Mouse (Mus musculus) heart, embryonic 10.5 days (tissue): Measurements from ENCODE around the gene Esr1. TPM values are rescaled to one million over a fixed set of nuclear protein-coding genes. Genes with fewer than 3 reads are reported as not detected.

Experiments used
- DNase-seq: peaks from one replicate; pipeline ENCODE4 v3.0.0-alpha.2; 2017; ENCODE audit warnings: low spot score
- H3K27ac ChIP-seq: fragments of 300-500 bp; sonication (generic); 2 replicates; pipeline ENCODE4 v1.5.1; 2016; ENCODE audit warnings: mild to moderate bottlenecking
- H3K27me3 ChIP-seq: fragments of 300-500 bp; sonication (generic); 2 replicates; pipeline ENCODE4 v1.6.1; 2016; ENCODE audit warnings: mild to moderate bottlenecking; ENCODE audit not compliant: poor library complexity, insufficient read depth, severe bottlenecking
- H3K36me3 ChIP-seq: fragments of 300-500 bp; sonication (generic); 2 replicates; pipeline ENCODE4 v1.6.1; 2016; ENCODE audit warnings: mild to moderate bottlenecking, moderate library complexity
- H3K4me1 ChIP-seq: fragments of 300-500 bp; sonication (generic); 2 replicates; pipeline ENCODE4 v1.6.1; 2016; ENCODE audit warnings: mild to moderate bottlenecking
- H3K4me3 ChIP-seq: fragments of 300-500 bp; sonication (generic); 2 replicates; pipeline ENCODE4 v1.5.1; 2016; ENCODE audit warnings: mild to moderate bottlenecking, moderate library complexity
- H3K9me3 ChIP-seq: fragments of 300-500 bp; sonication (generic); 2 replicates; pipeline ENCODE4 v1.6.1; 2016; ENCODE audit warnings: mild to moderate bottlenecking, moderate library complexity
- WGBS: fragments of 180-500 bp; shearing (Covaris S2); methylation state at CpG from one replicate; pipeline ENCODE4 v1.1.7; 2016; 5-methylcytosine and 5-hydroxymethylcytosine counted together
- polyA plus RNA-seq: library from polyadenylated mRNA; unstranded; fragments of >200 nt; fragmentation: Nextera tagmentation; extraction: Ambion mirVana; gene quantifications from 2 replicates; pipeline ENCODE4 v1.2.1, GENCODE M21; 2016

Esr1 gene
- polyA plus RNA-seq, 1 experiment from 2014 or later = 0.68 TPM

- H3K27ac ChIP-seq = no peak overlapping the region
- H3K4me1 ChIP-seq = no peaks in the 10 kb centered on the region
- no peaks in the 10 kb centered on the region for H3K9me3 ChIP-seq
- no peaks in the 10 kb centered on the region for H3K27me3 ChIP-seq
- DNase-seq = no peak
- 59% methylated on average over 6 of the region's 6 CpGs for WGBS
- H3K36me3 ChIP-seq = no peaks in the 10 kb centered on the region
- no peak overlapping the region for H3K4me3 ChIP-seq
Observed at GRCm38 (mm10) chr10:4625300-4625699, 13.9 kb downstream of the Esr1 start.

- WGBS = 82% methylated on average over 7 of the region's 7 CpGs
- Histone ChIP-seq H3K27ac (no peak overlapping the region), H3K4me3 (no peak overlapping the region), H3K4me1 (no peaks in the 10 kb centered on the region), H3K36me3 (no peaks in the 10 kb centered on the region), H3K9me3 (no peaks in the 10 kb centered on the region), H3K27me3 (no peaks in the 10 kb centered on the region)
- DNase-seq = no peak
Observed at GRCm38 (mm10) chr10:4626432-4626831, 15.0 kb downstream of the Esr1 start.

GRCm38 (mm10) chr10:4626996-4627395, 15.6 kb downstream of the Esr1 start:
- H3K36me3 ChIP-seq = no peaks in the 10 kb centered on the region
- H3K9me3 ChIP-seq = no peaks in the 10 kb centered on the region
- 86% methylated on average over 8 of the region's 8 CpGs for WGBS
- 0 out of 2 replicates have a peak overlapping the region, but pooled peaks have one; percentile 1 for H3K4me3 ChIP-seq
- DNase-seq = no peak
- no peak overlapping the region for H3K27ac ChIP-seq
- H3K4me1 ChIP-seq = no peaks in the 10 kb centered on the region
- H3K27me3 ChIP-seq = no peaks in the 10 kb centered on the region

GRCm38 (mm10) chr10:4627415-4627814, 16.0 kb downstream of the Esr1 start:
- no peak for DNase-seq
- 38% methylated on average over 9 of the region's 9 CpGs for WGBS
- Histone ChIP-seq H3K4me1 (no peaks in the 10 kb centered on the region), H3K4me3 (0 out of 2 replicates have a peak overlapping the region, but pooled peaks have one; percentile 1), H3K9me3 (no peaks in the 10 kb centered on the region), H3K27me3 (no peaks in the 10 kb centered on the region), H3K27ac (no peak overlapping the region), H3K36me3 (no peaks in the 10 kb centered on the region)

- Histone ChIP-seq H3K9me3 (no peaks in the 10 kb centered on the region), H3K36me3 (no peaks in the 10 kb centered on the region), H3K27me3 (no peaks in the 10 kb centered on the region), H3K4me1 (no peaks in the 10 kb centered on the region), H3K4me3 (no peak overlapping the region), H3K27ac (no peak overlapping the region)
- no peak for DNase-seq
Observed at GRCm38 (mm10) chr10:4629314-4629713, 17.9 kb downstream of the Esr1 start.

GRCm38 (mm10) chr10:4632211-4632704, 20.9 kb downstream of the Esr1 start:
- no peaks in the 10 kb centered on the region for H3K4me1 ChIP-seq
- WGBS = 76% methylated on average over 11 of the region's 11 CpGs
- H3K36me3 ChIP-seq = no peaks in the 10 kb centered on the region
- no peak overlapping the region for H3K4me3 ChIP-seq
- no peaks in the 10 kb centered on the region for H3K27me3 ChIP-seq
- no peaks in the 10 kb centered on the region for H3K9me3 ChIP-seq
- H3K27ac ChIP-seq = no peak overlapping the region
- no peak for DNase-seq

- 56% methylated on average over 14 of the region's 14 CpGs for WGBS
- no peaks in the 10 kb centered on the region for H3K27me3 ChIP-seq
- H3K4me3 ChIP-seq = no peak overlapping the region
- no peak for DNase-seq
- no peaks in the 10 kb centered on the region for H3K36me3 ChIP-seq
- H3K4me1 ChIP-seq = no peaks in the 10 kb centered on the region
- no peak overlapping the region for H3K27ac ChIP-seq
- H3K9me3 ChIP-seq = no peaks in the 10 kb centered on the region
Observed at GRCm38 (mm10) chr10:4633287-4634030, 22.1 kb downstream of the Esr1 start.

GRCm38 (mm10) chr10:4635740-4636139, 24.3 kb downstream of the Esr1 start:
- H3K27me3 ChIP-seq = no peaks in the 10 kb centered on the region
- H3K36me3 ChIP-seq = no peaks in the 10 kb centered on the region
- no peak for DNase-seq
- no peaks in the 10 kb centered on the region for H3K4me1 ChIP-seq
- H3K9me3 ChIP-seq = no peaks in the 10 kb centered on the region
- no peak overlapping the region for H3K4me3 ChIP-seq
- H3K27ac ChIP-seq = no peak overlapping the region
- WGBS = 73% methylated on average over 6 of the region's 6 CpGs

GRCm38 (mm10) chr10:4646074-4646473, 34.7 kb downstream of the Esr1 start:
- no peaks in the 10 kb centered on the region for H3K9me3 ChIP-seq
- no peaks in the 10 kb centered on the region for H3K36me3 ChIP-seq
- H3K4me1 ChIP-seq = no peaks in the 10 kb centered on the region
- H3K4me3 ChIP-seq = no peak overlapping the region
- no peak for DNase-seq
- H3K27ac ChIP-seq = no peak overlapping the region
- no peaks in the 10 kb centered on the region for H3K27me3 ChIP-seq
- 88% methylated on average over 7 of the region's 7 CpGs for WGBS

GRCm38 (mm10) chr10:4646851-4647250, 35.5 kb downstream of the Esr1 start:
- Histone ChIP-seq H3K9me3 (no peaks in the 10 kb centered on the region), H3K27me3 (no peaks in the 10 kb centered on the region), H3K4me3 (no peak overlapping the region), H3K27ac (no peak overlapping the region), H3K36me3 (no peaks in the 10 kb centered on the region), H3K4me1 (no peaks in the 10 kb centered on the region)
- WGBS = 88% methylated on average over 9 of the region's 9 CpGs
- no peak for DNase-seq

GRCm38 (mm10) chr10:4665380-4665779, 54.0 kb downstream of the Esr1 start:
- Histone ChIP-seq H3K9me3 (no peaks in the 10 kb centered on the region), H3K27ac (no peak overlapping the region), H3K27me3 (no peaks in the 10 kb centered on the region), H3K4me3 (no peak overlapping the region), H3K36me3 (no peaks in the 10 kb centered on the region), H3K4me1 (no peaks in the 10 kb centered on the region)
- no peak for DNase-seq
- 84% methylated on average over 5 of the region's 5 CpGs for WGBS

GRCm38 (mm10) chr10:4667006-4667405, 55.6 kb downstream of the Esr1 start:
- whole genome bisulfite sequencing = 85% methylated on average over 2 of the region's 2 CpGs

GRCm38 (mm10) chr10:4670053-4670452, 58.7 kb downstream of the Esr1 start:
- no peak for DNase-seq
- Histone ChIP-seq H3K36me3 (no peaks in the 10 kb centered on the region), H3K27ac (no peak overlapping the region), H3K27me3 (no peaks in the 10 kb centered on the region), H3K9me3 (no peaks in the 10 kb centered on the region), H3K4me1 (no peaks in the 10 kb centered on the region), H3K4me3 (no peak overlapping the region)
- WGBS = 63% methylated on average over 2 of the region's 2 CpGs

More at GRCm38 (mm10) chr10:4667006-4667405, 55.6 kb downstream of the Esr1 start:
- Histone ChIP-seq H3K27me3 (no peaks in the 10 kb centered on the region), H3K27ac (no peak overlapping the region), H3K4me1 (no peaks in the 10 kb centered on the region), H3K9me3 (no peaks in the 10 kb centered on the region), H3K4me3 (no peak overlapping the region), H3K36me3 (no peaks in the 10 kb centered on the region)
- DNase-seq = no peak

GRCm38 (mm10) chr10:4671876-4672275, 60.5 kb downstream of the Esr1 start:
- Histone ChIP-seq H3K9me3 (no peaks in the 10 kb centered on the region), H3K4me1 (no peaks in the 10 kb centered on the region), H3K27me3 (no peaks in the 10 kb centered on the region), H3K27ac (no peak overlapping the region), H3K36me3 (no peaks in the 10 kb centered on the region), H3K4me3 (no peak overlapping the region)
- no peak for DNase-seq
- 76% methylated on average over 3 of the region's 3 CpGs for WGBS
